Mouse (Mus musculus): ENCODE data around the gene Gucy2d.

Gucy2d gene

GRCm38 (mm10) chr7:98446873-98447272, 6.7 kb downstream of the Gucy2d start:
- in situ Hi-C loops (cut with MboI, MseI) = no loop called here

GRCm38 (mm10) chr7:98447585-98448308, 7.5 kb downstream of the Gucy2d start:
- in situ Hi-C loops (cut with MboI, MseI) = no loop called here

DNA sequence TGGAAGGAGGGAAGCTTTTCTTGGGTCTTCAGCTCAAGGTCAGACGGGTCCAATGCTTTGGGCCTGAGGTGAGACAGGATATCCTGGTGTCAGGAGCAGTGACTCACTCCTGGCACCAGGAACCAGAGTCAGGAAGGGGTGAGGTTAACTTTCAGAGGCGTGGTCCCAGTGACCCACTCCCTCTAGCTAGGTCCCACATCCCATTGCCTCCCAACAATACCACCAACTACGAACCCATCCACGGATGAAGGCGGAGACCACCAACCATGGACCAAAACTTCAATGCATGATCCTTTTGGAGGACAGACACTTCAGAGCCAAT, 8.1 kb downstream of the Gucy2d start:
- in situ Hi-C loops (cut with MboI, MseI) = no loop called here

GRCm38 (mm10) chr7:98449696-98450095, 9.5 kb downstream of the Gucy2d start:
- in situ Hi-C loops (cut with MboI, MseI) = no loop called here

- in situ Hi-C loops (cut with MboI, MseI) = no loop called here
Observed at GRCm38 (mm10) chr7:98454397-98455120, 14.3 kb downstream of the Gucy2d start.

DNA sequence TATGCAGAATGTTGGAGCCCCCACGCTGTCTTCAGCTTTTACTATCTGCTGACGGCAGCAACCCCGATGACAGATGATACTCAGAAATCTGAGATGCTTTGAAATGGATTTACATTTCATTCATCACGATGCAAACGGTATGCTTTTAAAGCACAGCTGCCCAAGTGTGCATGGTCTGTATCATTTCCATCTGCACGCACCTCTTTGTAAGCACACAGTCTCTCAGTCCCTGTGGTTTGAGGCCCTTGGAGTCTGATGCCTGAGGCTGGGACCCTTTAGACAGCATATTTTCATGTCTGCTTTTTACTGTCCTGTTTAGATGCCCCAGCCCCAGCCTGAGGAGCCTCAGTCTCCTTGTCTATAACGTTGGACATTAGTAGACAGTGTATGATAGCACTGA, 20.1 kb downstream of the Gucy2d start:
- in situ Hi-C loops (cut with MboI, MseI) = no loop called here

DNA sequence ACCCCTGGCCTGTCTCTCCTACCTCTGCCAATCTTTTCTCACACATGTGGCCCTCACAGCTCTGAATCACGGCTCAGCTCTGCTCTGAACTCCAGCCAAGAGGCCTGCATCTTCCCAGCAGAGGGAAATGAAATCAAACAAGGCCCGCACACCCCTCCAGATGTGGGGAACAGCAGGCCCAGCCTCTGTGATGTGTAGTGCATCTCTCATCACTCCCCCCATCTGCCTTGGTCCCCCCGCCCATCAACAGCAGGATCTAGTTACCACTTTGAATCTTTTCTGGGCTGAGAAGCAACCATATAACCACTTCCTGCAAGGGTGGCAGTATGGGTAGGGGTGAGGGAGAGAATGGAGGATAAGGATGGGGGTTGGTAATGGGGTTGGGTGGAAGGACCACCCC, 28.9 kb downstream of the Gucy2d start:
- in situ Hi-C loops (cut with MboI, MseI) = no loop called here

DNA sequence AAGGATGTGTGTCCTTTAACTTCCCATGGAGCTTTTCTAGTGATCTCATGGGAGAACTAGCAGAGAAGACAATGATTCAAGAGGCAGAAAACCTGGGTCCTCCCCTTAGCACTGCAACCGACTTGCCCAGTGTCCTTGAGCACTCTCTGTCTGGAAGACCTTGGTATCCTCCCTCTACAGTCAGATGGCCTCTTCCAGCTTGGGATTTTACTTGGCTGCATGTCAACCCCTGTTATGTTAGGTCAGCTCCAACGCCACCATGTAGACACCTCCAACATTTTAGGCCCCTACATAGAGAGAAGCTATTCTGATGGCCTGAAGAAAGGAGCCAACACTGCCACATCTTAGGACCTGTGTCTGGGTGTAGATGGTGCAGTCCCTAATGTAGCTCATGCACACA, 32.3 kb downstream of the Gucy2d start:
- in situ Hi-C loops (cut with MboI, MseI) = no loop called here

GRCm38 (mm10) chr7:98474558-98474957, 34.3 kb downstream of the Gucy2d start:
- in situ Hi-C loops (cut with MboI, MseI) = no loop called here

DNA sequence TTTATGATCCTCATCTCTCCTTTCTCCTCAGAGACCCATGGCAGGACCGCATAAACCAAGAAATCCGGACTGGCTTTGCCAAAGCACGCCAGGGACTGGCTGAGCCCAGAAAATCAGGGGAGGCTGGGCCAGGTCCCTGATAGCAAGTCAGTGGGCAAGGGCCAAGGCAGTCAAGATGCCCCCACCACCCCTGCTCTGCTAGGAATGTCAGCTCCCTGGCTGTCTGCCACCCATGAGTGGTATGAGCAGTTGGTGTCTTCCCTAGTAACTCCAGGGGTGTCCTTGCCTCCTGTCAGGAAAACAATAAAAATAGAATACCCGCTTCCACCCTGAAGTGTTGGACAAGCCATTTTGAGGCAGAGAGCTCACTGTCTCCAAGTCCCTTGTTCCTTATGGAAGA, 36.9 kb downstream of the Gucy2d start:
- in situ Hi-C loops (cut with MboI, MseI) = loop anchor here (25.0 kb wide), 1 partner anchor 260 kb away; no protein-coding TSS in a partner anchor

- in situ Hi-C loops (cut with MboI, MseI) = loop anchor here (5.0 to 25.0 kb wide), 3 partner anchors 104 to 257 kb away; no protein-coding TSS in a partner anchor
Observed at GRCm38 (mm10) chr7:98480481-98480880, 40.3 kb downstream of the Gucy2d start.

GRCm38 (mm10) chr7:98481066-98481734, 41.0 kb downstream of the Gucy2d start:
- in situ Hi-C loops (cut with MboI, MseI) = loop anchor here (5.0 to 25.0 kb wide), 3 partner anchors 104 to 256 kb away; no protein-coding TSS in a partner anchor

DNA sequence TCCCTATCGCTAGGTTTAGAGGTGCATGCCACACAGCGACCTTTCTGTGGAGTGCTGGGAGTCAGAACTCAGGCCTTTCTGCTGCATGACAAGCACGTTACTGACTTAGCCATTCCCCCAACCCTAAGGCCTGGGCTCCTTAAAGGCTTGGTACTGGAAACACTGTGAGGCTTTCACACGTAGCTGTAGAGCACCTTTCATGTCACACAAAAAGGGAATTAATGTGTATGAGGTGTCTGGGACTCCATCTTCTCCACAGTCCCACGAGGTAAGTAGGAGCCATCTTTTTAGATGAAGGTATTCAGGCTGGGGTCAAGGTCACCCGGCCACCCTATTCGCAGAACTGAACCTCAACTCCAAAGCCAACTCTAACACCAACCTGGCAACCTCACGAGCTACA, 41.6 kb downstream of the Gucy2d start:
- in situ Hi-C loops (cut with MboI, MseI) = loop anchor here (5.0 to 25.0 kb wide), 3 partner anchors 103 to 255 kb away; no protein-coding TSS in a partner anchor

DNA sequence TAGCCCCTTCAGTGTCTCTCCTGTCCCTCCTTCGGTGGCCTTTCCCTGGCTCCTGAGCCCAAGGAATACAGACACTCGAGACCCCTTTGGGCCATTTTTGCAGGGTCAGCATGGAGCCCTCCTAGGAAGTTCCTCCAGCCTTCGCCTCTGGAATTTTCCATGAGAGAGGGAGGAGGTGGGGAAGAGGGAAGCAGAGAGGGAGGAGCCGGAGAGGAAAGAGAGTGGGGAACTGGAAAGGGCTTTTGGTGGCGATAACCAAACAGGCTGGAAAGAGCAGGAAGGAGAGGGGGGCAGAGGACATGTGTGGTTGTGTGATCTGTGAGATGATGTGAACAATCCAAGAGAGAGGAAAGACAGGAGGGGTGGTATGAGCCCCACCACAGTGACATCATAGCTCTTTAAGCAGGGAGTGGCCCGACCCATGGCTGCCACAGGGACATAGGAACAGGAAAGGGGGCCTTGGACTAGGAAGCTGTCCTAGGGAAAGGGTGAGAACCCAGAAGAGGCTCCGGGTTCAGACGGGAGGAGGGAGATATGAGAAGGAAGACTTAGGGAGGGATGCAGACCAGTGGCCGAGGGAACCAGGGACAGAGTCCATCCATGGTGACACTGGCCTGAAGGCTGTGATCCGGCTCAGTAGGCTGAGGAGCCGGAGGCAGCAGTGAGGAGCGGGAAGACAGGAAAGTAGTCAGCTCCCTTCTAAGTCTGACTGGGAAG, 42.5 kb downstream of the Gucy2d start:
- in situ Hi-C loops (cut with MboI, MseI) = loop anchor here (5.0 to 25.0 kb wide), 3 partner anchors 102 to 255 kb away; no protein-coding TSS in a partner anchor

DNA sequence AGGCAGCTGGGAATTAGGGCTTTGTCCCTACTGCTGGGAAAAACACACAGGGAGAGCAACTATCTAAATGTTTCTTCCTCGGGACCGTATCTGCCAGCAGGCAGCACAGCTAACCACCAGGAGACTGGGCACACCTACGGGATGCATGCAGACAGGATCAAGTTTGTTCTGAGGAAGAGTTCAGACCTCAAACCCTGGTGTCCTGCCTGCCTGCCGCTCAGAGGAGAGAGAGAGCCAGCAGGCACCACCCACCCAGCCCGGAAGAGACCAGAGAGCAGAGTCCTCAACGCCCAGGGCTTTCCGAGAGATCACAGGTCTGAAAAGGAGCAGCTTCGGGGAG, 43.0 kb downstream of the Gucy2d start:
- in situ Hi-C loops (cut with MboI, MseI) = loop anchor here (5.0 to 25.0 kb wide), 3 partner anchors 102 to 254 kb away; no protein-coding TSS in a partner anchor

GRCm38 (mm10) chr7:98484878-98485277, 44.7 kb downstream of the Gucy2d start:
- in situ Hi-C loops (cut with MboI, MseI) = loop anchor here (5.0 to 25.0 kb wide), 4 partner anchors 97 to 252 kb away; no protein-coding TSS in a partner anchor

DNA sequence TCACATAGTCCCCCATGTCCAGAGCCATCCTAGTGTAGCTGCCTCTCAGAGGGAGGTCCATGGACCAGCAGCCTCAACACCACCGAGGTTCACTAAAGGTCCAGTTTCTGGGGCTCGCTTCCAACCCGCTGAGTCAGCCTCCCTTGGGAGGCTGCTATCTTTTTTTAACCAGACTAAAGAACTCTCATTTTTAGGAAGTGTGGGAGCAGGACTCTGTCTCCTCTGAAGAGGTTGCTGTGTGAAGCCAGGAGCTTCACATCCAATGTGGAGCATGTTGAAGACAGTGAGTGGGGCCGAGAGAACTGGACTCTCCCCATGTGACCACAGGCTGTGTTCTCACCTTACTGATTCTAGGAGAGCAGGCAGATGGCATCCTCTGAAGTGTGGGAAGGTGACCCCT, 45.3 kb downstream of the Gucy2d start:
- in situ Hi-C loops (cut with MboI, MseI) = loop anchor here (5.0 to 25.0 kb wide), 3 partner anchors 97 to 252 kb away; no protein-coding TSS in a partner anchor

GRCm38 (mm10) chr7:98486471-98486917, 46.3 kb downstream of the Gucy2d start:
- in situ Hi-C loops (cut with MboI, MseI) = loop anchor here (5.0 to 25.0 kb wide), 3 partner anchors 96 to 251 kb away; no protein-coding TSS in a partner anchor

DNA sequence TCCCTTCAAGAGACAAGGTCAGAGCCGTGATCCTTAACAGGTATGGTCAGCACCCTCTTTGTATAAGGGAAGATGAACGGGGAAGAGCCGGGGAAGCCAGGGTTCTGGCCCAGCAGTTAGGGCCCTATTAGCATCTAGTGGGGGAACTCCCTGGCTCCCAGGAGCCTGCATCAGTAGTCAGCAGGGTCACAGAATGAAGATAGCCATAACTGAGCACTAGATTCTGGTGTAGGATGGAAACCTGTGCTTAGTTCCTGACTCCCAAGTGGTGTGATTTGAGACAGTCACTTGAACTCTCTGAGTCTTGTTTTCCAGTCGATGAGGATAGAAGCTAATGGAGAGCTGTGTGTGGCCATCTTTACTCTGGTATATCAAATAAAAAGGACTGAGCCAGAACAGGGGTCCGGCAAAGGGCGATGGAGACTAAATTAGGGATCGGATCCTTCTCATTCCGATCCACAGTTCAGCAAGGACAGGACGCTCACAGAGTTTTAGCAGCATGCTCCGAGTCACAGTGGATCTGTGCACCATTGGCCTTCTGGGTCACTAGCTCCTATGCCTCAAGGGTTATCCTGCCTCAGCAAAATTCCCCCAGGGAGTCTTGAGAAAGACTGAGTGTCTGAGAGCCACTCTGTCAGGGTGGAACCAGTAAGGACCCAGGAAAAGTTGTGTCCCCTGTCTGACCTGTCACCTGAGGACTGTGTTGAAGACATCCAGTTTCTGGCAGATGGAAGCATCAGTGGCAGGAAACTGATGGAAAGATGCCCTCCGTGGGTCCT, 47.2 kb downstream of the Gucy2d start:
- in situ Hi-C loops (cut with MboI, MseI) = loop anchor here (5.0 to 25.0 kb wide), 3 partner anchors 95 to 250 kb away; no protein-coding TSS in a partner anchor

DNA sequence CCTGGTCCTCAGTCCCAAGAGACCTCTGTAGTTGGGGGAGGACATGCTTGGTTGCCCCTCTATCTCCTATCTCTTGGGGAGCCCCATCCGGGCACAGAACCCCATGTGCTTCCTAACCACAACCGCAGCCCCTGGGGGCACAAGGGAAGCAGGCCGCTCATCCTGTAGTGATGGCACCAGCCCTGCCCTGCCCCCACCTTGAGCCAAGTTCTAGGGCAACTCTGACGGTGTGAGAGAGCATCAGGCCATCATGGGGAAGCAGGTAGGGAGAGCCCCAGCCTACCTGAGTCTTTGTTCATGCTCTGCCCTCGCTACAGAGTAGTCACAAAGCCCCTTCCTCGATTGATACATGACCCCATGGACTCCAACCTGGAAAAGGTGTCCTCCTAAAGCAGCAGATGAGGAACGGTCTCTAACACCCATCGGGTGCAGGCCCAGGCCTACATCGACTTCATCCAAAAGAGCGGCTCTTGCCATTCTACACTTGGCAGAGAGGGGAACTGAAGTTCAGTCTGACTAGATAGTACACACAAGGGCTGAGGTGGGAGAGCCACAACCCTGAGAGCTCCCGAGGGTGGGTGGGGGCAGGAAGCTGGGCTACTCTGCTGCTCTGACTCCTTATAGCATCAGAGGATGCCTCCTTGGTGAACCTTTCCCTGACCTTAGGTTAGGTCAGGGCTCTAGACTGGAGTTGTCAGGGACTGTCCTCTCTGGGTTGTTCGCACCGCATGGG, 48.3 kb downstream of the Gucy2d start:
- in situ Hi-C loops (cut with MboI, MseI) = loop anchor here (5.0 to 25.0 kb wide), 3 partner anchors 94 to 249 kb away; no protein-coding TSS in a partner anchor
